Mouse (Mus musculus) forebrain, postnatal 0 days (tissue): ENCODE results near the gene Dpm3. TPM values are rescaled to one million over a fixed set of nuclear protein-coding genes. Genes with fewer than 3 reads are reported as not detected.

Source experiments
- ATAC-seq: fragments of 200-750 bp; cut with Nextera tagmentation; 2 replicates; pipeline ENCODE4 v1.8.0; 2017; ENCODE audit warnings: mild to moderate bottlenecking, moderate library complexity
- DNase-seq: peaks from one replicate; pipeline ENCODE4 v3.0.0-alpha.2; 2015
- H3K27ac ChIP-seq: fragments of 300-500 bp; sonication (generic); 2 replicates; pipeline ENCODE4 v1.5.1; 2014; ENCODE audit warnings: low read depth, mild to moderate bottlenecking, antibody characterized with exemption, low read length, moderate library complexity, mixed read lengths
- H3K27me3 ChIP-seq: fragments of 300-500 bp; sonication (generic); 2 replicates; pipeline ENCODE4 v1.6.1; 2014; ENCODE audit warnings: mild to moderate bottlenecking, low read length, mixed read lengths; ENCODE audit not compliant: insufficient read depth
- H3K36me3 ChIP-seq: fragments of 300-500 bp; sonication (generic); 2 replicates; pipeline ENCODE4 v1.6.1; 2014; ENCODE audit warnings: mild to moderate bottlenecking, moderate library complexity; ENCODE audit not compliant: insufficient read depth
- H3K4me1 ChIP-seq: fragments of 300-500 bp; sonication (generic); 2 replicates; pipeline ENCODE4 v1.6.1; 2014; ENCODE audit warnings: antibody characterized with exemption; ENCODE audit not compliant: insufficient read depth
- H3K4me2 ChIP-seq: fragments of 300-500 bp; sonication (generic); 2 replicates; pipeline ENCODE4 v1.6.1; 2014; ENCODE audit warnings: low read depth, mild to moderate bottlenecking, moderate library complexity
- H3K4me3 ChIP-seq: fragments of 300-500 bp; sonication (generic); 2 replicates; pipeline ENCODE4 v1.5.1; 2014; ENCODE audit warnings: low read depth, low read length, mixed read lengths
- H3K9ac ChIP-seq: fragments of 300-500 bp; sonication (generic); 2 replicates; pipeline ENCODE4 v1.6.1; 2014; ENCODE audit warnings: mild to moderate bottlenecking
- H3K9me3 ChIP-seq: fragments of 300-500 bp; sonication (generic); 2 replicates; pipeline ENCODE4 v1.6.1; 2016; ENCODE audit warnings: low read length
- CTCF ChIP-seq: sonication (generic); IDR thresholded peaks from 2 replicates; pipeline ENCODE4 v1.5.1; 2016; ENCODE audit warnings: antibody characterized with exemption, control low read depth, low read depth
- WGBS: fragments of 180-500 bp; shearing (Covaris S2); extraction: QIAGEN DNeasy Blood & Tissue Kit; methylation state at CpG from one replicate; pipeline ENCODE4 v1.1.7; 2014; 5-methylcytosine and 5-hydroxymethylcytosine counted together
- polyA plus RNA-seq: library from polyadenylated mRNA; unstranded; fragments of >200 nt; fragmentation: Nextera tagmentation; extraction: Ambion mirVana; gene quantifications from 2 replicates; pipeline ENCODE4 v1.2.1, GENCODE M21; 2015
- total RNA-seq: library from RNA; depleted of rRNA; stranded (reverse); fragments of >200 nt; gene quantifications from 2 replicates; pipeline ENCODE4 v1.2.3, GENCODE M21; 2014

Dpm3 gene
- total and polyA plus RNA-seq, 2 experiments from 2014 or later = 74.9 to 160 TPM

GRCm38 (mm10) chr3:89226900-89227299 is 32.3 kb upstream of the Dpm3 start, which contains the start of gene Mtx1:
TSS of gene Mtx1 (minus strand) at chr3:89227088.
- Histone ChIP-seq H3K4me2 (peak within 1 kb of the TSS; percentile 91), H3K27me3 (no peaks in the 10 kb centered on the region), H3K9ac (peak within 1 kb of the TSS; percentile 53), H3K9me3 (no peaks in the 10 kb centered on the region), H3K36me3 (peaks cover 5% of the 10 kb centered on the region; the same call in 1 of the 2 replicates), H3K4me1 (peaks cover 28% of the 10 kb centered on the region), H3K27ac (peak within 1 kb of the TSS; percentile 80), H3K4me3 (peak within 1 kb of the TSS; percentile 45)
- no peak for TF ChIP-seq CTCF
- DNase-seq = no peak
- ATAC-seq = peak; percentile 3; the same call in 1 of the 2 replicates
- WGBS = 3% methylated on average over 21 of the region's 21 CpGs

GRCm38 (mm10) chr3:89227307-89228179 is 31.6 kb upstream of the Dpm3 start:
- peaks cover 5% of the 10 kb centered on the region; the same call in 1 of the 2 replicates for H3K36me3 ChIP-seq
- no peaks in the 10 kb centered on the region for H3K27me3 ChIP-seq
- H3K4me1 ChIP-seq = peaks cover 28% of the 10 kb centered on the region
- peak overlapping the region; percentile 91 for H3K4me2 ChIP-seq
- H3K27ac ChIP-seq = peak overlapping the region; percentile 80
- WGBS = 1% methylated on average over 41 of the region's 41 CpGs
- ATAC-seq (peak; percentile 89), DNase-seq (peak; percentile 96)
- H3K9ac ChIP-seq = peak overlapping the region; percentile 53
- H3K9me3 ChIP-seq = no peaks in the 10 kb centered on the region
- peak overlapping the region; percentile 45 for H3K4me3 ChIP-seq
- no peak for TF ChIP-seq CTCF

- 0 out of 2 replicates have a peak, but pooled peaks cover 4% of the 10 kb centered on the region for H3K36me3 ChIP-seq
- H3K4me1 ChIP-seq = peaks cover 28% of the 10 kb centered on the region
- peak; percentile 90 for DNase-seq
- H3K27me3 ChIP-seq = no peaks in the 10 kb centered on the region
- peak overlapping the region; percentile 33; the same call in 1 of the 2 replicates for H3K9ac ChIP-seq
- no peaks in the 10 kb centered on the region for H3K9me3 ChIP-seq
- peak overlapping the region; percentile 91 for H3K4me2 ChIP-seq
- TF ChIP-seq CTCF = peak; percentile 95
- H3K4me3 ChIP-seq = peak overlapping the region; percentile 45
- peak overlapping the region; percentile 80; the same call in 1 of the 2 replicates for H3K27ac ChIP-seq
- ATAC-seq = peak; percentile 50
- WGBS = under 1% methylated on average over 20 of the region's 20 CpGs
These were observed 31.0 kb upstream of the Dpm3 start for GRCm38 (mm10) chr3:89228180-89228549.

GRCm38 (mm10) chr3:89228836-89229235 is 30.3 kb upstream of the Dpm3 start, which contains the start of gene Muc1:
TSS of gene Muc1 (plus strand) at chr3:89229057.
- H3K9ac ChIP-seq = peak within 1 kb of the TSS; percentile 33; the same call in 1 of the 2 replicates
- H3K4me3 ChIP-seq = peak within 1 kb of the TSS; percentile 45
- TF ChIP-seq CTCF = no peak
- H3K9me3 ChIP-seq = no peaks in the 10 kb centered on the region
- peaks cover 10% of the 10 kb centered on the region for H3K36me3 ChIP-seq
- whole genome bisulfite sequencing = 29% methylated on average over 10 of the region's 10 CpGs
- H3K27me3 ChIP-seq = no peaks in the 10 kb centered on the region
- peak within 1 kb of the TSS; percentile 80 for H3K27ac ChIP-seq
- ATAC-seq = no peak
- peaks cover 28% of the 10 kb centered on the region for H3K4me1 ChIP-seq
- peak within 1 kb of the TSS; percentile 91 for H3K4me2 ChIP-seq
- no peak for DNase-seq

GRCm38 (mm10) chr3:89229276-89229675 is 29.9 kb upstream of the Dpm3 start:
- no peak overlapping the region for H3K9ac ChIP-seq
- no peak overlapping the region for H3K4me3 ChIP-seq
- H3K4me2 ChIP-seq = 0 out of 2 replicates have a peak overlapping the region, but pooled peaks have one; percentile 91
- no peak overlapping the region for H3K27ac ChIP-seq
- no peaks in the 10 kb centered on the region for H3K9me3 ChIP-seq
- H3K4me1 ChIP-seq = peaks cover 28% of the 10 kb centered on the region
- ATAC-seq = no peak
- no peaks in the 10 kb centered on the region for H3K27me3 ChIP-seq
- DNase-seq = no peak
- peaks cover 14% of the 10 kb centered on the region for H3K36me3 ChIP-seq
- WGBS = 55% methylated on average over 4 of the region's 4 CpGs
- no peak for TF ChIP-seq CTCF

- H3K9me3 ChIP-seq = no peaks in the 10 kb centered on the region
- no peaks in the 10 kb centered on the region for H3K27me3 ChIP-seq
- no peak overlapping the region for H3K4me3 ChIP-seq
- WGBS = 91% methylated on average over 2 of the region's 2 CpGs
- no peak overlapping the region for H3K9ac ChIP-seq
- H3K4me1 ChIP-seq = peaks cover 23% of the 10 kb centered on the region
- no peak for TF ChIP-seq CTCF
- no peak for DNase-seq
- H3K27ac ChIP-seq = no peak overlapping the region
- peaks cover 27% of the 10 kb centered on the region for H3K36me3 ChIP-seq
- ATAC-seq = no peak
- H3K4me2 ChIP-seq = no peak overlapping the region
These were observed 28.6 kb upstream of the Dpm3 start for GRCm38 (mm10) chr3:89230561-89230960.

- Histone ChIP-seq H3K27me3 (no peaks in the 10 kb centered on the region), H3K36me3 (peaks cover 35% of the 10 kb centered on the region), H3K4me3 (no peak overlapping the region), H3K27ac (no peak overlapping the region), H3K9me3 (no peaks in the 10 kb centered on the region), H3K4me1 (peaks cover 16% of the 10 kb centered on the region), H3K9ac (no peak overlapping the region), H3K4me2 (no peak overlapping the region)
- DNase-seq (no peak), ATAC-seq (no peak)
- 81% methylated on average over 7 of the region's 7 CpGs for WGBS
- TF ChIP-seq CTCF = no peak
These were observed 27.8 kb upstream of the Dpm3 start for GRCm38 (mm10) chr3:89231345-89231744.
